Mouse (Mus musculus) intestine, postnatal 0 days (tissue): ENCODE measurements around the gene Tcf7l1. TPM values are rescaled to one million over a fixed set of nuclear protein-coding genes. Genes with fewer than 3 reads are reported as not detected.

ENCODE experiments used
- ATAC-seq: fragments of 200-750 bp; cut with Nextera tagmentation; 2 replicates; pipeline ENCODE4 v1.8.0; 2017; ENCODE audit warnings: mild to moderate bottlenecking, moderate TSS enrichment, moderate library complexity
- H3K27ac ChIP-seq: fragments of 300-500 bp; sonication (generic); 2 replicates; pipeline ENCODE4 v1.5.1; 2014; ENCODE audit warnings: mild to moderate bottlenecking, low read depth, low read length, moderate library complexity
- H3K27me3 ChIP-seq: fragments of 300-500 bp; sonication (generic); replicated peaks from 2 replicates; pipeline ENCODE4 v1.6.1; 2014; ENCODE audit warnings: low read length, mixed read lengths; ENCODE audit not compliant: control insufficient read depth, insufficient read depth
- H3K36me3 ChIP-seq: fragments of 300-500 bp; sonication (generic); 2 replicates; pipeline ENCODE4 v1.6.1; 2014; ENCODE audit warnings: mild to moderate bottlenecking, moderate library complexity; ENCODE audit not compliant: control insufficient read depth, insufficient read depth
- H3K4me1 ChIP-seq: fragments of 300-500 bp; sonication (generic); replicated peaks from 2 replicates; pipeline ENCODE4 v1.6.1; 2014; ENCODE audit warnings: antibody characterized with exemption, low read length, mixed read lengths; ENCODE audit not compliant: control insufficient read depth, insufficient read depth
- H3K4me2 ChIP-seq: fragments of 300-500 bp; sonication (generic); replicated peaks from 2 replicates; pipeline ENCODE4 v1.6.1; 2014; ENCODE audit warnings: low read depth, mild to moderate bottlenecking, moderate library complexity
- H3K4me3 ChIP-seq: fragments of 300-500 bp; sonication (generic); 2 replicates; pipeline ENCODE4 v1.5.1; 2014; ENCODE audit warnings: low read depth, low read length
- H3K9ac ChIP-seq: fragments of 300-500 bp; sonication (generic); 2 replicates; pipeline ENCODE4 v1.6.1; 2014; ENCODE audit warnings: mild to moderate bottlenecking, low read depth, low read length
- H3K9me3 ChIP-seq: fragments of 300-500 bp; sonication (generic); 2 replicates; pipeline ENCODE4 v1.6.1; 2016; ENCODE audit warnings: mixed run types; ENCODE audit not compliant: control insufficient read depth
- CTCF ChIP-seq: sonication (generic); IDR thresholded peaks from 2 replicates; pipeline ENCODE4 v1.5.1; 2016; ENCODE audit warnings: low read depth, mild to moderate bottlenecking, control low read depth, antibody characterized with exemption, moderate library complexity
- WGBS: fragments of 180-500 bp; shearing (Covaris S2); extraction: QIAGEN DNeasy Blood & Tissue Kit; methylation state at CpG from one replicate; pipeline ENCODE4 v1.1.7; 2014; 5-methylcytosine and 5-hydroxymethylcytosine counted together
- polyA plus RNA-seq: library from polyadenylated mRNA; unstranded; fragments of >200 nt; fragmentation: Nextera tagmentation; extraction: Ambion mirVana; gene quantifications from 2 replicates; pipeline ENCODE4 v1.2.1, GENCODE M21; 2015

Tcf7l1 gene
- polyA plus RNA-seq, 1 experiment from 2014 or later: 6.8 TPM

DNA sequence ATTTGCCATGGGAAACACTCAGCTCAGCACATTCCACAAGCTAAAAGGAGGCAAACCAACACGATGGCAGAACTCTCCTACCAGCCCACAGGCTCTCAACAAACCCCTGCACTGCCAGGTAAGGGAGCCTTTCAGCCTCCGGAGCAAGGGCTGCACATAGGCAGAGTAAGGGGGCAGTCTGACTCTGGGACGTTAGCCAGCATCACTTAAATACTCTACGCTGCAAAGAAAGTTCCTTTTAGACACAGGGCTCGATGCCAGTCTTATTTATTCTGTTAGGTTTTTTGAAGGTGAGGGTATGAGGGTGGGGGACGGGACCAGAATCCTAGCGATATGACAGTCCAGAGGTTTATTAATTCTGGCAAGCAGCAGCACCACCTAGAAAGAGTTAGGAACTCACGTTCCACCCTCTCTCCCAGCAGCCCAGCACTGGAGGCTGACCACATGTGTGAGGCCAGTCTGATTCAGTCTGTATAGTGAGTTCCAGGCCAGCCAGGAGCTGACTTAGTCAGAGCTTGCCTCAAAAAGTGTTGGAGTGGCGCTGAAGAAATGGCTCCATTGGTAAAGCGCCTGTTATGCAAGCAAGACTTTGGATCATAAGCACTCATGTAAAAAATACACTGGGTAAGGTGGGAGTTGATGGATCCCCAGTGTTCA is 44.8 kb downstream of the Tcf7l1 start:
- Histone ChIP-seq H3K4me3 (no peak overlapping the region), H3K4me1 (peaks cover 4% of the 10 kb centered on the region; the same call in 1 of the 2 replicates), H3K9ac (no peak overlapping the region), H3K36me3 (no peaks in the 10 kb centered on the region), H3K9me3 (no peaks in the 10 kb centered on the region), H3K27me3 (no peaks in the 10 kb centered on the region), H3K27ac (no peak overlapping the region), H3K4me2 (no peak overlapping the region)
- no peak for TF ChIP-seq CTCF
- ATAC-seq: no peak
- 60% methylated on average over 10 of the region's 10 CpGs for WGBS

GRCm38 (mm10) chr6:72743624-72744041 is 45.4 kb downstream of the Tcf7l1 start:
- Histone ChIP-seq H3K27me3 (no peaks in the 10 kb centered on the region), H3K9me3 (no peaks in the 10 kb centered on the region), H3K27ac (no peak overlapping the region), H3K4me1 (peaks cover 4% of the 10 kb centered on the region; the same call in 1 of the 2 replicates), H3K9ac (no peak overlapping the region), H3K4me3 (no peak overlapping the region), H3K36me3 (no peaks in the 10 kb centered on the region; the same call in 1 of the 2 replicates), H3K4me2 (no peak overlapping the region)
- ATAC-seq: no peak
- no peak for TF ChIP-seq CTCF
- 50% methylated on average over 3 of the region's 3 CpGs for WGBS

- Histone ChIP-seq H3K4me3 (no peak overlapping the region), H3K36me3 (no peaks in the 10 kb centered on the region; the same call in 1 of the 2 replicates), H3K4me2 (no peak overlapping the region), H3K9ac (no peak overlapping the region), H3K27me3 (no peaks in the 10 kb centered on the region), H3K27ac (no peak overlapping the region), H3K4me1 (peaks cover 4% of the 10 kb centered on the region; the same call in 1 of the 2 replicates), H3K9me3 (no peaks in the 10 kb centered on the region)
- ATAC-seq: no peak
- WGBS: 73% methylated on average over 7 of the region's 7 CpGs
- TF ChIP-seq CTCF: no peak
These were observed 46.7 kb downstream of the Tcf7l1 start for GRCm38 (mm10) chr6:72742331-72742730.

DNA sequence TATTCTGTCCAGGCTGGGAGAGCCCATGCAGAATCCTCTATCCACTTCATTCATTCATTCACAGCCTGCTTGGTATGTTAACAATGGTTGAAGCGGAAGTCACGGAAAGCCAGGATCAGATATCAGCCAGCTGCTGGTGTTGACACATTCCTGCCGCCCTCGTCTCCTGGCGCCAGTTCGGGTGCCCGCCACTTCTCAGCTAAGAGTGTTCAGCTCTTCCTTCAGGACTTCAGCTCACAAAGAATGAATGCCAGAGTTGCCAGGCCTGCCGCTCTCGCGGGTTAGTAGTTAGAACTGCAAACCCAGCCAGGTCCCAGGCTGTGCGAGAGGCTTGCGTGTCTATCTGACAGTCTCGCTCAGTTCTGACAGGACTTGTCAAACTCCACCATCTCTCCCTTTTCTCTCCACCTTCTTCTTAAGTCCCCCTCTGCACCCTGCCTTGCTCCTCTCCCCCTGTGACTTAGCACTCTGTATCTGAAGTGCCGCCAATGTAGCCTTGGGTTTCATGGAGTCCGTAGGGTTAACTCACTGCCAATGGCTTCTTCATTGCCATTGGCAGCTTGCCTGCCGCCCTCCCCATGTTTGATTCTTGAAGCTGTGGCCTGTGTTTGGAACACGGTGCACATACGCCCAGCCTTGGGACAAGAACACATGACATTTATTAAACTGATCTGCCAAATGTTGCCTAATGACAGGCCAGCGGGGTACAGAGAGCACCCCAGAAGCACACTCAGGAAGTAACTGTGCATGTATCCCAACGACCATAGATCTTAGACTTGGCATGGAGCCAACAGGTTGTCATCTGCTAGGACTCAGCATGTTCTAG is 48.2 kb downstream of the Tcf7l1 start:
- 40% methylated on average over 20 of the region's 20 CpGs for WGBS
- Histone ChIP-seq H3K9ac (no peak overlapping the region), H3K4me1 (peaks cover 4% of the 10 kb centered on the region; the same call in 1 of the 2 replicates), H3K36me3 (no peaks in the 10 kb centered on the region; the same call in 1 of the 2 replicates), H3K9me3 (no peaks in the 10 kb centered on the region), H3K4me2 (peak overlapping the region; percentile 38), H3K27ac (peak overlapping the region; percentile 2; the same call in 1 of the 2 replicates), H3K4me3 (no peak overlapping the region), H3K27me3 (no peaks in the 10 kb centered on the region)
- peak; percentile 47 for TF ChIP-seq CTCF
- no peak; the same call in 1 of the 2 replicates for ATAC-seq

GRCm38 (mm10) chr6:72736872-72737271 is 52.2 kb downstream of the Tcf7l1 start:
- Histone ChIP-seq H3K4me1 (peaks cover 4% of the 10 kb centered on the region; the same call in 1 of the 2 replicates), H3K4me3 (no peak overlapping the region), H3K27me3 (no peaks in the 10 kb centered on the region), H3K27ac (no peak overlapping the region), H3K9ac (no peak overlapping the region), H3K36me3 (no peaks in the 10 kb centered on the region; the same call in 1 of the 2 replicates), H3K4me2 (no peak overlapping the region), H3K9me3 (no peaks in the 10 kb centered on the region)
- no peak for TF ChIP-seq CTCF
- no peak for ATAC-seq
- 66% methylated on average over 11 of the region's 11 CpGs for WGBS

DNA sequence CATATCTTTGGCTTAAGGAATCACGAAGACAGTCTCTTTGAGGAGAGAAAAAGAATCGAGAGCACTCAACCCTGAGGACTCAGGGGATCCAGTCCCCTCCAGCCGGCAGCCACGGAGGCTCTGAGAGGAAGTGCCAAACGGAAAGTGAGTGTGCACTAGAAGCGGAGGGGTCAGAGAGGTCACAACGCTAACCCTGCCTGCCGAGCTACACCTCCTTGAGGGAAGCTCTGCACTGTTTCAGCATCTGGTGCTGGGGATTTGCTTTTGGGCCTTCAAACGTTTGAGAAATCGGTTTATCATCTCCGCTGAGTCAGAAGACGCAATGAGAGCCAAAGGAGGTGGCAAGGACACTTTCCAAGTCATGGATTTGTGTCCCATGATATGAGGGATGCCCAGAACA is 53.8 kb downstream of the Tcf7l1 start:
- Histone ChIP-seq H3K4me2 (no peak overlapping the region), H3K27ac (no peak overlapping the region), H3K4me3 (no peak overlapping the region), H3K9me3 (no peaks in the 10 kb centered on the region), H3K4me1 (no peaks in the 10 kb centered on the region), H3K9ac (no peak overlapping the region), H3K36me3 (no peaks in the 10 kb centered on the region; the same call in 1 of the 2 replicates), H3K27me3 (no peaks in the 10 kb centered on the region)
- TF ChIP-seq CTCF: no peak
- no peak for ATAC-seq
- WGBS: 36% methylated on average over 12 of the region's 12 CpGs
